Mouse (Mus musculus) midbrain, embryonic 16.5 days (tissue): ENCODE measurements around the gene Eml4. TPM values are rescaled to one million over a fixed set of nuclear protein-coding genes. Genes with fewer than 3 reads are reported as not detected.

Source experiments
- ATAC-seq: fragments of 200-750 bp; cut with Nextera tagmentation; 2 replicates; pipeline ENCODE4 v1.8.0; 2017; ENCODE audit warnings: moderate TSS enrichment
- H3K27ac ChIP-seq: fragments of 300-500 bp; sonication (generic); 2 replicates; pipeline ENCODE4 v1.5.1; 2014; ENCODE audit warnings: mild to moderate bottlenecking, low read length, mixed read lengths
- H3K27me3 ChIP-seq: fragments of 300-500 bp; sonication (generic); 2 replicates; pipeline ENCODE4 v1.6.1; 2014; ENCODE audit warnings: low read depth, low read length, mixed read lengths; ENCODE audit not compliant: control insufficient read depth, insufficient read depth
- H3K36me3 ChIP-seq: fragments of 300-500 bp; sonication (generic); 2 replicates; pipeline ENCODE4 v1.6.1; 2014; ENCODE audit warnings: mild to moderate bottlenecking, low read length, moderate library complexity, mixed read lengths; ENCODE audit not compliant: control insufficient read depth, insufficient read depth
- H3K4me1 ChIP-seq: fragments of 300-500 bp; sonication (generic); 2 replicates; pipeline ENCODE4 v1.6.1; 2014; ENCODE audit warnings: mild to moderate bottlenecking, low read length, mixed read lengths; ENCODE audit not compliant: control insufficient read depth, insufficient read depth
- H3K4me2 ChIP-seq: fragments of 300-500 bp; sonication (generic); 2 replicates; pipeline ENCODE4 v1.6.1; 2014; ENCODE audit warnings: mild to moderate bottlenecking, low read length, mixed read lengths
- H3K4me3 ChIP-seq: fragments of 300-500 bp; sonication (generic); 2 replicates; pipeline ENCODE4 v1.5.1; 2014; ENCODE audit warnings: low read depth, mild to moderate bottlenecking, low read length, moderate library complexity, mixed read lengths
- H3K9ac ChIP-seq: fragments of 300-500 bp; sonication (generic); 2 replicates; pipeline ENCODE4 v1.6.1; 2014; ENCODE audit warnings: low read depth, low read length, mixed read lengths
- H3K9me3 ChIP-seq: fragments of 300-500 bp; sonication (generic); replicated peaks from 2 replicates; pipeline ENCODE4 v1.6.1; 2014; ENCODE audit warnings: mild to moderate bottlenecking, low read length, mixed read lengths; ENCODE audit not compliant: control insufficient read depth, poor library complexity, severe bottlenecking
- WGBS: fragments of 180-500 bp; shearing (Covaris S2); extraction: QIAGEN DNeasy Blood & Tissue Kit; methylation state at CpG from one replicate; pipeline ENCODE4 v1.1.7; 2014; 5-methylcytosine and 5-hydroxymethylcytosine counted together
- polyA plus RNA-seq: library from polyadenylated mRNA; unstranded; fragments of >200 nt; fragmentation: Nextera tagmentation; extraction: Ambion mirVana; gene quantifications from 2 replicates; pipeline ENCODE4 v1.2.1, GENCODE M21; 2015

The Eml4 gene
- polyA plus RNA-seq, 1 experiment from 2014 or later = 27.5 TPM

GRCm38 (mm10) chr17:83521881-83522280, 171.2 kb downstream of the Eml4 start:
- Histone ChIP-seq H3K4me1 (peaks cover 7% of the 10 kb centered on the region), H3K27me3 (no peaks in the 10 kb centered on the region), H3K9ac (no peak overlapping the region), H3K9me3 (no peaks in the 10 kb centered on the region), H3K4me2 (no peak overlapping the region), H3K4me3 (no peak overlapping the region), H3K27ac (no peak overlapping the region), H3K36me3 (no peaks in the 10 kb centered on the region)
- ATAC-seq = no peak
- 94% methylated on average over 4 of the region's 4 CpGs for WGBS

GRCm38 (mm10) chr17:83522590-83523379, 172.1 kb downstream of the Eml4 start:
- Histone ChIP-seq H3K27ac (no peak overlapping the region), H3K27me3 (no peaks in the 10 kb centered on the region), H3K4me2 (no peak overlapping the region), H3K9me3 (no peaks in the 10 kb centered on the region), H3K36me3 (no peaks in the 10 kb centered on the region), H3K9ac (no peak overlapping the region), H3K4me1 (peaks cover 14% of the 10 kb centered on the region), H3K4me3 (no peak overlapping the region)
- no peak for ATAC-seq
- 72% methylated on average over 7 of the region's 7 CpGs for WGBS

- Histone ChIP-seq H3K36me3 (no peaks in the 10 kb centered on the region), H3K27ac (no peak overlapping the region), H3K4me2 (no peak overlapping the region), H3K9me3 (no peaks in the 10 kb centered on the region), H3K27me3 (no peaks in the 10 kb centered on the region), H3K4me1 (peaks cover 19% of the 10 kb centered on the region), H3K4me3 (no peak overlapping the region), H3K9ac (no peak overlapping the region)
- 51% methylated on average over 7 of the region's 7 CpGs for WGBS
- no peak for ATAC-seq
Measured at GRCm38 (mm10) chr17:83524753-83525152, 174.0 kb downstream of the Eml4 start.

- H3K4me1 ChIP-seq = peaks cover 19% of the 10 kb centered on the region
- no peaks in the 10 kb centered on the region for H3K36me3 ChIP-seq
- no peak overlapping the region for H3K9ac ChIP-seq
- H3K4me2 ChIP-seq = no peak overlapping the region
- no peaks in the 10 kb centered on the region for H3K27me3 ChIP-seq
- H3K27ac ChIP-seq = no peak overlapping the region
- H3K4me3 ChIP-seq = no peak overlapping the region
- WGBS = 5% methylated on average over 8 of the region's 8 CpGs
- ATAC-seq = no peak
- H3K9me3 ChIP-seq = no peaks in the 10 kb centered on the region
Measured at GRCm38 (mm10) chr17:83525596-83525995, 174.9 kb downstream of the Eml4 start.

- Histone ChIP-seq H3K27ac (peak overlapping the region; percentile 58; the same call in 1 of the 2 replicates), H3K36me3 (no peaks in the 10 kb centered on the region), H3K4me2 (no peak overlapping the region), H3K4me1 (peaks cover 19% of the 10 kb centered on the region), H3K4me3 (no peak overlapping the region), H3K27me3 (no peaks in the 10 kb centered on the region), H3K9ac (no peak overlapping the region; the same call in 1 of the 2 replicates), H3K9me3 (no peaks in the 10 kb centered on the region)
- ATAC-seq = 0 out of 2 replicates have a peak, but pooled peaks have one; percentile 34
- 2% methylated on average over 5 of the region's 5 CpGs for WGBS
Measured at GRCm38 (mm10) chr17:83526091-83526561, 175.4 kb downstream of the Eml4 start.

- Histone ChIP-seq H3K4me3 (no peak overlapping the region), H3K27me3 (no peaks in the 10 kb centered on the region), H3K27ac (no peak overlapping the region), H3K9me3 (no peaks in the 10 kb centered on the region), H3K4me2 (no peak overlapping the region), H3K4me1 (peaks cover 19% of the 10 kb centered on the region), H3K36me3 (no peaks in the 10 kb centered on the region), H3K9ac (peak overlapping the region; percentile 36; the same call in 1 of the 2 replicates)
- peak; percentile 72 for ATAC-seq
- 28% methylated on average over 13 of the region's 13 CpGs for WGBS
Measured at GRCm38 (mm10) chr17:83526624-83527532, 176.1 kb downstream of the Eml4 start.

GRCm38 (mm10) chr17:83527651-83528381, 177.1 kb downstream of the Eml4 start:
- Histone ChIP-seq H3K9ac (peak overlapping the region; percentile 36; the same call in 1 of the 2 replicates), H3K4me2 (peak overlapping the region; percentile 21; the same call in 1 of the 2 replicates), H3K27me3 (no peaks in the 10 kb centered on the region), H3K4me3 (no peak overlapping the region), H3K27ac (no peak overlapping the region), H3K36me3 (no peaks in the 10 kb centered on the region), H3K9me3 (no peaks in the 10 kb centered on the region), H3K4me1 (peaks cover 19% of the 10 kb centered on the region)
- WGBS = 21% methylated on average over 17 of the region's 17 CpGs
- ATAC-seq = peak; percentile 59; the same call in 1 of the 2 replicates
